Mouse (Mus musculus): Measurements from ENCODE around the gene Mt2. TPM values are rescaled to one million over a fixed set of nuclear protein-coding genes. Genes with fewer than 3 reads are reported as not detected.

The Mt2 gene
- polyA plus RNA-seq, 1 experiment: 56.0 TPM

DNA sequence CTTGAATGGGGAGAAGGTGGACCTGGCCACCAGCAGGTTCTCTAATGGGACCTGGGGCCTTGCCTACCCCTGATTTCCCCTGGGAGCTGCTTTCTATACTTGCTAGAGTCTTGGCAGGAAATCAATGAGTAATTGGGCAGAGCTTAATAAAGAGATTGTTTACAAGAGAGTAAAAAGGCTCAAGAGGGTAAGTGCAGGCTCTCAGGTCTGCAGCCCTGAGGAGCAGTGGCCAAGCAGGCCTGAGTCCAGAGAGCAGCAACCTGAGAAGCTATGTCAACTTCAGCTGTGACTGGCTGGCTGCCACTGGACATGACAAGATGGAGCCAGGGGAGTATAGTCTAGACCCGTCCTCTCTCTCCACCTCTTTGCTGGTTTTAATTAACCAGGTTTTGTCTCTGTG is 20.5 kb downstream of the Mt2 start:
- no peak overlapping the region for H3K4me3 ChIP-seq (replicated peaks; ENCODE audit: extremely low read depth, low read depth, low read length)
- DNase-seq: no peak
- H3K4me1 ChIP-seq (ENCODE audit: control insufficient read depth, insufficient read depth, low read length): peaks cover 4% of the 10 kb centered on the region
- 70% methylated on average over 1 of the region's 1 CpGs for WGBS
- no peak for TF ChIP-seq POLR2A (IDR thresholded peaks at IDR 0.05; ENCODE audit: borderline replicate concordance, extremely low read depth, low read depth, low read length)
- TF ChIP-seq CTCF (IDR thresholded peaks at IDR 0.05; ENCODE audit: insufficient read depth, low read length): no peak

DNA sequence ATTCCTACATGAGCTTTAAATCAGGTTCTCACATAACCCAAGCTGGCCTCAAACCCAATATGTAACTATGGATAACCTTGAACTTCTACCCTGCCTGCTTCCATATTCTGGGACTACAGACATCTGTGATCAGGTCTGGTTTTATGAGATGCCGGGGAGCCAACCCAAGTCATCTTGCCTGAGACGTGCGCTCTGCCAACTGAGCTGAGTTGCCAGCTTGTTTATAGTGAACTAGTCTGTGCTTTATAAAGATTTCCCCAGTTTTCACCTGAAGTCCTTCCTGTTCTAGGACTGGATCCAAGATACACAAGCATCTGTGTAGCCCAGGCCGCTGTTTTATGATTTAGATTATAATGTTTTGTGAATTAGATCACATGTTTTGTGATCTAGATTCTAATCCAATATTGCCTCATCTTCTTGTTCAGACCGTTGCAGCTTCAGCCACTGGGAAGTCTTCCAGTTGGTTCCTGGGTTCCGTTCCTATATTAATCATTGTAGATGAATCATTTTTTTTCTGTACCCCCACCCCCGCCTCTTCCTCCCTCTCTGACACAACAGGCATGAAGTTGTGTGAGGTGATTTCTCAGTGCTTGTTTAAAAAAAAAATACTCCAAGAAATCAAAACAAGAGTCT is 22.2 kb downstream of the Mt2 start:
- WGBS: 47% methylated on average over 7 of the region's 7 CpGs

DNA sequence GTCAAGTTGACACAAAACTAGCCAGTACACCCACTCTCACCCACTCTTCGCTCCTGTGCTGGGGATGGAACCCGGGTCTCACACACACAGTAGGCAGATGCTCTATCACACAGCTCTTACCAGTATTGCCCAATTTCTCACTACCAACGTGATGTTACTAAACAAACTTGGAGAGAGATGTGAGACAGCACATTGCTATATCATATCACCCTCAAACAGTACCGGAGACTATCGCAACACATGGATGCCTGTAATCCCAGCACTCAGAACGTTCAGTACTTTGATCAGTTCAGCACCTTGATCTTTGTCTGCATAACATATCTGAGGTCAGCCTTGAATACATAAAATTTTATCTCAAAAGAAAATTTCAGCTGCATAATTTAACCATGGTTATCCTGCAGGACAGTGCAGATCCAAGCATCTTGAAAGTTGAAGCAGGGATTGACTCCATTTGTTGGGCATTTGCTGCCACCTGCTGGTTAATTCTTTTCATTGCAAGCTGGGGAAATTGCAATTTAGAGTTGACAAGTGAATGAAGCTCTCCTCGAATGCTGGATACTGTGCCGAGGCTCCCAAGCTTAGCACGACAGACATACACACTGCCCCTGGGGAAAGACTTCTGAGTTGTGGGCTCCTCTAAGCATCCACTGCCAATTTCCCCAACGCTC is 26.9 kb downstream of the Mt2 start:
- 43% methylated on average over 10 of the region's 10 CpGs for WGBS

More for the DNA sequence above, 22.2 kb downstream of the Mt2 start:
- TF ChIP-seq CTCF (IDR thresholded peaks at IDR 0.05; ENCODE audit: insufficient read depth, low read length) (no peak), POLR2A (IDR thresholded peaks at IDR 0.05; ENCODE audit: borderline replicate concordance, extremely low read depth, low read depth, low read length) (no peak)
- Histone ChIP-seq H3K4me3 (replicated peaks; ENCODE audit: extremely low read depth, low read depth, low read length) (no peak overlapping the region), H3K4me1 (ENCODE audit: control insufficient read depth, insufficient read depth, low read length) (peaks cover 6% of the 10 kb centered on the region)
- DNase-seq: no peak

DNA sequence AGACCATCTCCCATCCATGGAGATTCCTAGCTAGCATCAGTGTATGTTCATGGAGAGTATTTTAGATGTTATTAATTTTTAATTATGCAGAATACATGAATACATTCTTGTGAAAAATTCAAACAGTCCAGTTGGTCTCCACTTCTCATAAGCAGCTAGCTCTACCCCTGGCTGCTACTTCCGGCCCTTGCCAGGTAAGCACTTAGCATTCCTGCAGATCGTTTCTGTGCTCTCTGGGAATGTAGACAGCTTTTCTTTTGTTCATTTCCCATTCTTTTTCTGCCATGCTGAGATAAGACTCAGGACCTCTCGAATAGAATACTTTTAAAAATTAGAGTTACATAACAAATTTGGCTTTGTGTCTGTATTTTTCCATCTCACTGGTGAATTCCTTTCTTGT is 31.6 kb downstream of the Mt2 start:
- Histone ChIP-seq H3K4me3 (replicated peaks; ENCODE audit: extremely low read depth, low read depth, low read length) (no peak overlapping the region), H3K4me1 (ENCODE audit: control insufficient read depth, insufficient read depth, low read length) (peaks cover 2% of the 10 kb centered on the region; the same call in 1 of the 2 replicates)
- TF ChIP-seq POLR2A (IDR thresholded peaks at IDR 0.05; ENCODE audit: borderline replicate concordance, extremely low read depth, low read depth, low read length) (no peak), CTCF (IDR thresholded peaks at IDR 0.05; ENCODE audit: insufficient read depth, low read length) (no peak)
- 51% methylated on average over 3 of the region's 3 CpGs for WGBS
- no peak for DNase-seq

More for the DNA sequence above, 26.9 kb downstream of the Mt2 start:
- Histone ChIP-seq H3K4me3 (replicated peaks; ENCODE audit: extremely low read depth, low read depth, low read length) (no peak overlapping the region), H3K4me1 (ENCODE audit: control insufficient read depth, insufficient read depth, low read length) (peaks cover 2% of the 10 kb centered on the region; the same call in 1 of the 2 replicates)
- TF ChIP-seq POLR2A (IDR thresholded peaks at IDR 0.05; ENCODE audit: borderline replicate concordance, extremely low read depth, low read depth, low read length) (no peak), CTCF (IDR thresholded peaks at IDR 0.05; ENCODE audit: insufficient read depth, low read length) (peak; percentile 51)
- DNase-seq: peak; percentile 49

DNA sequence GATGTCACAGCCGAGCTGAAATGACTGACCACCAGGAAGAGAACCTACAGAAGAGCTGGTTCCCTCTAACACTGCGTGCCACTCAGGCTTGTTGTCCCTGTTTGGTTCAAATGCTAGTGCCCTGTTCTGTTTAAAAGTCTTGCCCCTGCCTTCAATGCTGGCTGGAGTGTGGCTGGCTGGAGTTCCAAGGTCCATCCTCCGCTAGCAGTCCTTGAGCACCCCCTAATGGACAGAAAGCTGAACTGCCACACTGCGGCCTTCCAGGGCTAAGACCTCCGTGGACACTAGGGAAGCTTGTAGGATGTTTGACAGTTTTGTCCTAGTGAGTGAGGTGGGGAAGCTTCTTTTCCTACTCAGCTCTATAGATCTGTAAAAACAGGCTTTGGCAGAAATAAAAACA is 33.3 kb downstream of the Mt2 start:
- H3K4me3 ChIP-seq (replicated peaks; ENCODE audit: extremely low read depth, low read depth, low read length): no peak overlapping the region
- 21% methylated on average over 5 of the region's 5 CpGs for WGBS
- peak; percentile 68 for DNase-seq
- TF ChIP-seq POLR2A (IDR thresholded peaks at IDR 0.05; ENCODE audit: borderline replicate concordance, extremely low read depth, low read depth, low read length): no peak
- peak; percentile 86 for TF ChIP-seq CTCF (IDR thresholded peaks at IDR 0.05; ENCODE audit: insufficient read depth, low read length)
- H3K4me1 ChIP-seq (ENCODE audit: control insufficient read depth, insufficient read depth, low read length): no peaks in the 10 kb centered on the region

DNA sequence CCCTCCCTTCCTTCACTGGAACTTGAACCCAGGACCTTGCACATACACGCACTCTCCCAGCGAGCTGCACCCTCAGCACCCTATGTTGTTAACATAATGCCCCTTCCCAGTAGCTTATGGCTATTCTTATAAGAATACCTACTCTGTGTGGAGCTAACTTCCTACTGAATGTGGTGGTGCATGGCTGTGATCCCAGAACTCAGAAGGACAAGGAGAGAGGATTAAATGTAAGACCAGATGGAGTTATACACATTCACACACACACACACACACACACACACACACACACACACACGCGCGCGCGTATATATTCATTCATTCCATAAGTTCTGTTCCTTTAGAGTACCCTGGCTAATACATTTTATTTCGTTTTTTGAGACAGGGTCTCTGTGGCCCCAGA is 33.8 kb downstream of the Mt2 start:
- no peak for DNase-seq
- Histone ChIP-seq H3K4me3 (replicated peaks; ENCODE audit: extremely low read depth, low read depth, low read length) (no peak overlapping the region), H3K4me1 (ENCODE audit: control insufficient read depth, insufficient read depth, low read length) (no peaks in the 10 kb centered on the region)
- WGBS: 74% methylated on average over 8 of the region's 8 CpGs
- TF ChIP-seq POLR2A (IDR thresholded peaks at IDR 0.05; ENCODE audit: borderline replicate concordance, extremely low read depth, low read depth, low read length): no peak
- TF ChIP-seq CTCF (IDR thresholded peaks at IDR 0.05; ENCODE audit: insufficient read depth, low read length): no peak

DNA sequence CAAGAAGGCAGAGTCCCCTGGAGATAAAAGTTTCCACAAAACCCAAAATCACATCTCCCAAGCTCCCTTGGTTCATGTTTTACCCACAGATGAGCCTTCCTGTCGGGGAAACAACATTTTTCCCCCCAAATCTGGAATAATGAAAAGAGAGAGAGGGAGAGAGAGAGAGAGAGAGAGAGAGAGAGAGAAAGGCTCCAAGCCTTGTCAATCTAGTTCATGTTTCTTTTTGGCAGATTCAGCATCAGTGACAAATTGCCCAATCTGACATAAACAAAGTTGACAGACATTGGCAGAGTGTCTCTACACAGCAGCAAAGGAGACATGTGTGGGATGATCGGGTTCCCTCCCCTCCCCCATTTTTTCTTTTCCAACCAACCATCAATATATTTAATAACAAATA is 35.0 kb downstream of the Mt2 start:
- TF ChIP-seq POLR2A (IDR thresholded peaks at IDR 0.05; ENCODE audit: borderline replicate concordance, extremely low read depth, low read depth, low read length) (no peak), CTCF (IDR thresholded peaks at IDR 0.05; ENCODE audit: insufficient read depth, low read length) (no peak)
- H3K4me1 ChIP-seq (ENCODE audit: control insufficient read depth, insufficient read depth, low read length): no peaks in the 10 kb centered on the region
- WGBS: 56% methylated on average over 2 of the region's 2 CpGs
- H3K4me3 ChIP-seq (replicated peaks; ENCODE audit: extremely low read depth, low read depth, low read length): no peak overlapping the region
- no peak for DNase-seq

DNA sequence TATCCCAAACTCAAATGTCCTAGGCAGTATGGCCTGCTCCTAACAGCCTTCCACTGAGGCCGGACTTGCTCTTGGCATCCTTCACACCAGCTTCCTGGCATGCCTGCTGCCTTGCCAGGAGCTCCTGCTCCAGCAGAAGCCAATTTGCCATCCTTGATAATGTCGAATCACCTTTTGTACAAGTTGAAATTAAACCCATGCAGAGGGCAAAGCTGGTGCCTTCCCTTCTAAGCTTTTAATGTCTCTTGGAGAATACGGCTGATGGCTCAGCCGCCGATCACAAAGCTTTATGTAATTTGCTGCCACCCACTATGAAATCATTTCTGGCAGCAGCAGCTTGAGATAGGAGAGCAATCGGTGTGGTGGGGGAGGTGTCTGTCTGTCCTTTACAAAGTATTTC is 37.2 kb downstream of the Mt2 start:
- Histone ChIP-seq H3K4me1 (ENCODE audit: control insufficient read depth, insufficient read depth, low read length) (peaks cover 3% of the 10 kb centered on the region; the same call in 1 of the 2 replicates), H3K4me3 (replicated peaks; ENCODE audit: extremely low read depth, low read depth, low read length) (no peak overlapping the region)
- 68% methylated on average over 6 of the region's 6 CpGs for WGBS
- no peak for DNase-seq
- no peak for TF ChIP-seq POLR2A (IDR thresholded peaks at IDR 0.05; ENCODE audit: borderline replicate concordance, extremely low read depth, low read depth, low read length)
- TF ChIP-seq CTCF (IDR thresholded peaks at IDR 0.05; ENCODE audit: insufficient read depth, low read length): no peak

DNA sequence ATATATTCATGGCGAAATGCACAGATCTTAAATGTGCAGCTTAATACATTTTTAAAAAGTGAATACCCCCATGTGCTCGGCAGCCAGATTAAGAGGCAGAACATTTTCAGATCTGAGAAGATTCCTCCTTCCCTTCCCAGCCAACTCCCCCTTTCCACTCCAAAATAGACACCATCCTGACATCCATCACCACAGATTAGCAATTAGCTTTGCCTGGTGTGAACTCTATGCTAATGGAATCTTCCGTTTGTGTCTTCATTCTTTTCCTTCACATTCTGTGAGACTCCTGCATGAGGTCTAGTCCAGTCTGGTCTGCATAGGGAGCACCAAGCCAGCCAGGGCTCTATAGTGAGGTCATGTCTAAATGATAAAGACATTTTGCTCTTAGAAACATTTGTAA is 37.8 kb downstream of the Mt2 start:
- H3K4me3 ChIP-seq (replicated peaks; ENCODE audit: extremely low read depth, low read depth, low read length): no peak overlapping the region
- DNase-seq: no peak
- WGBS: 72% methylated on average over 3 of the region's 3 CpGs
- H3K4me1 ChIP-seq (ENCODE audit: control insufficient read depth, insufficient read depth, low read length): peaks cover 3% of the 10 kb centered on the region; the same call in 1 of the 2 replicates
- TF ChIP-seq POLR2A (IDR thresholded peaks at IDR 0.05; ENCODE audit: borderline replicate concordance, extremely low read depth, low read depth, low read length) (no peak), CTCF (IDR thresholded peaks at IDR 0.05; ENCODE audit: insufficient read depth, low read length) (no peak)

DNA sequence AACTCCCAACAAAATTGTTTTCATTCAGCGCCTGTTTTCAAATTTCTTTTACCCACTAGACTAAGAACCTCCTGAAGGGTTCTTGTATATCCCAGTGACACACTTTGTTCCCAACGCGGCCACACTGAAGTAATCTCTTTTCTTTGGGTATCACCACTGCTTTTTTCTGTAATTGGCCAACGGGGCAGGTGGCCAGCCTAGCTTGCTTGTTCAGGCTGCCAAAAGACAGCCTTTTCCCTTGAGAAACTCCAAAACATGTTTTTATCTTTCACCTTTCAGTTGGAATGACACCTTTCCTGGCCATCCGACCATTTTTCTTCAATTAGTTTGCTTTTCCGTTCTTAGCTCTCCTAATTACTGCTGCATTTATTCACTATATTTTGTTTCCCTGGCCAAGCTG is 41.4 kb downstream of the Mt2 start:
- DNase-seq: no peak
- peaks cover 3% of the 10 kb centered on the region; the same call in 1 of the 2 replicates for H3K4me1 ChIP-seq (ENCODE audit: control insufficient read depth, insufficient read depth, low read length)
- 52% methylated on average over 6 of the region's 6 CpGs for WGBS
- TF ChIP-seq CTCF (IDR thresholded peaks at IDR 0.05; ENCODE audit: insufficient read depth, low read length) (no peak), POLR2A (IDR thresholded peaks at IDR 0.05; ENCODE audit: borderline replicate concordance, extremely low read depth, low read depth, low read length) (no peak)
- peak overlapping the region; percentile 40 for H3K4me3 ChIP-seq (replicated peaks; ENCODE audit: extremely low read depth, low read depth, low read length)

All from lung, adult 2 months (tissue).